Mouse (Mus musculus) erythroblast, embryonic 14.5 days (primary cell): Measurements from ENCODE around the gene 2810408A11Rik.

Source experiments
- GATA1 ChIP-seq: IDR thresholded peaks from 2 replicates; pipeline ENCODE4 v1.6.1; 2012; ENCODE audit warnings: low read length, inconsistent platforms, mixed read lengths
- TAL1 ChIP-seq: IDR thresholded peaks from 3 replicates; pipeline ENCODE4 v1.6.1; 2012; ENCODE audit warnings: low read length, inconsistent platforms, mixed read lengths

GRCm38 (mm10) chr11:69899870-69900269 lies 917 bp downstream of the 2810408A11Rik start:
- TF ChIP-seq TAL1 (no peak), GATA1 (no peak)
